Mouse (Mus musculus) limb, embryonic 14.5 days (tissue): Measurements from ENCODE around the gene Npm1. TPM values are rescaled to one million over a fixed set of nuclear protein-coding genes. Genes with fewer than 3 reads are reported as not detected.
A peak's percentile ranks its signal among the peaks of the same experiment; 100 is the strongest.

Source experiments
- ATAC-seq: fragments of 200-750 bp; cut with Nextera tagmentation; 2 replicates; pipeline ENCODE4 v1.8.0; 2017; ENCODE audit warnings: low read depth, moderate number of reproducible peaks, moderate TSS enrichment; ENCODE audit not compliant: low FRiP score
- DNase-seq: peaks from one replicate; pipeline ENCODE4 v3.0.0-alpha.2; 2015; ENCODE audit warnings: low spot score
- H3K27ac ChIP-seq: fragments of 300-500 bp; sonication (generic); replicated peaks from 2 replicates; pipeline ENCODE4 v1.5.1; 2014; ENCODE audit warnings: low read depth, mild to moderate bottlenecking, low read length, moderate library complexity, mixed read lengths
- H3K27me3 ChIP-seq: fragments of 300-500 bp; sonication (generic); 2 replicates; pipeline ENCODE4 v1.6.1; 2014; ENCODE audit warnings: low read length, mixed read lengths; ENCODE audit not compliant: control insufficient read depth, insufficient read depth
- H3K36me3 ChIP-seq: fragments of 300-500 bp; sonication (generic); 2 replicates; pipeline ENCODE4 v1.6.1; 2014; ENCODE audit warnings: mild to moderate bottlenecking, low read length, moderate library complexity, mixed read lengths; ENCODE audit not compliant: control insufficient read depth, insufficient read depth
- H3K4me1 ChIP-seq: fragments of 300-500 bp; sonication (generic); 2 replicates; pipeline ENCODE4 v1.6.1; 2014; ENCODE audit warnings: antibody characterized with exemption, low read length, mixed read lengths; ENCODE audit not compliant: control insufficient read depth, insufficient read depth
- H3K4me2 ChIP-seq: fragments of 300-500 bp; sonication (generic); replicated peaks from 2 replicates; pipeline ENCODE4 v1.6.1; 2014; ENCODE audit warnings: low read depth, mild to moderate bottlenecking, low read length, moderate library complexity; ENCODE audit not compliant: severe bottlenecking
- H3K4me3 ChIP-seq: fragments of 300-500 bp; sonication (generic); replicated peaks from 2 replicates; pipeline ENCODE4 v1.5.1; 2014; ENCODE audit warnings: low read length
- H3K9ac ChIP-seq: fragments of 300-500 bp; sonication (generic); 2 replicates; pipeline ENCODE4 v1.6.1; 2014; ENCODE audit warnings: mild to moderate bottlenecking, low read depth, low read length, moderate library complexity; ENCODE audit not compliant: severe bottlenecking
- H3K9me3 ChIP-seq: fragments of 300-500 bp; sonication (generic); 2 replicates; pipeline ENCODE4 v1.6.1; 2016; ENCODE audit warnings: low read length; ENCODE audit not compliant: control insufficient read depth
- POLR2A ChIP-seq: fragments of 200-500 bp; IDR thresholded peaks from 2 replicates; pipeline ENCODE4 v1.8.0; 2012; ENCODE audit warnings: inconsistent platforms, mild to moderate bottlenecking, moderate library complexity, borderline replicate concordance; ENCODE audit not compliant: insufficient read depth, insufficient read length; ENCODE audit errors: extremely low read depth
- WGBS: fragments of 180-500 bp; shearing (Covaris S2); extraction: QIAGEN DNeasy Blood & Tissue Kit; methylation state at CpG from one replicate; pipeline ENCODE4 v1.1.7; 2014; 5-methylcytosine and 5-hydroxymethylcytosine counted together
- polyA plus RNA-seq, 2 experiments: library from polyadenylated mRNA; depleted of rRNA in 1 of 2; stranded (reverse) in 1 of 2; unstranded in 1 of 2; fragments of >200 nt; fragmentation: Nextera tagmentation in 1 of 2; extraction: Ambion mirVana in 1 of 2; gene quantifications; 2 replicates each; pipeline versions ENCODE4 v1.2.1 to v1.2.3; 2012 to 2014

Gene Npm1
- polyA plus RNA-seq, 2 experiments: 1,131 to 1,234 TPM

DNA sequence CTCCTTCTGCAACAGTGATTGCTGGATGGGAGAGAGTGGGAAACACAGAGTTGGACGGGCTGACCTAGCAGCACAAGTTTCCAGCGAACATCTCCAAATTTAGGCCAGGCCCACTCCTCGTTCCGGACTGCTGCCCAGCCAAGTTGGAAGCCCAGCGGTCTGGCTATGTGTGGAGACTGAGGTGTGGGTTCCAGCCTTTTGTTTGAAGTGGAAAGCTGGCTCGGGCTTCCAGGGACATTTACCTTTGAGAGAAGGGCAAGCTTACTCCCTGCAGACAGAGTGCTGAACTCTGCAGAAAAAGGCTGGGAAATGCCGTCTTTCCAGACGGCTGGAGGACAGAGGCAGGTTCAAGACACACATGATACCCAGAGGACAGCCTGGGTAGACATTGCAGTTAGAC lies 43.5 kb downstream of the Npm1 start:
- Histone ChIP-seq H3K9ac (no peak overlapping the region), H3K4me1 (peaks cover 19% of the 10 kb centered on the region), H3K4me2 (no peak overlapping the region), H3K27me3 (no peaks in the 10 kb centered on the region), H3K9me3 (no peaks in the 10 kb centered on the region), H3K4me3 (no peak overlapping the region), H3K27ac (no peak overlapping the region), H3K36me3 (peaks cover 6% of the 10 kb centered on the region)
- no peak for TF ChIP-seq POLR2A
- WGBS: 72% methylated on average over 8 of the region's 8 CpGs
- no peak for ATAC-seq
- DNase-seq: no peak

DNA sequence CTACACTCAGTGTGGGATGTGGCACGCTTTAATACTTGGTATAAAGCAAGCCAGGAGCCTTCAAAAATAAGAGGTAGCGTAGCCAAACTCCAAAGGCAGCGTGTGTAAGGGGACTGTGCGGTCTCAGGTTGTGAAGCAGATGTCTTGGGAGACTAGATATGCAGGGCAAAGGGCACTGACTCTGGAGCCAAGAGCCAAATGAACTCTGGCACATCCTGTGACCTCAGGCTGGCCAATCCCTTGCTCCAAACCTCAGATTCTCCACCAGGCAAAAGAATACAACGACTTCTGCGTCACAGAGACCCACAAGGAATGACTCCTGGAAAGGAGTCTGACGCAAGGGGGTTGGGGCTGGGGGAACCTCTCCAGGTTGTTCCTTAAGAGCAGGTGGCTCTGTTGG lies 43.9 kb downstream of the Npm1 start:
- 85% methylated on average over 7 of the region's 7 CpGs for WGBS
- Histone ChIP-seq H3K9me3 (no peaks in the 10 kb centered on the region), H3K4me3 (no peak overlapping the region), H3K27ac (no peak overlapping the region), H3K27me3 (no peaks in the 10 kb centered on the region), H3K4me1 (peaks cover 19% of the 10 kb centered on the region), H3K36me3 (peaks cover 6% of the 10 kb centered on the region), H3K9ac (no peak overlapping the region), H3K4me2 (no peak overlapping the region)
- ATAC-seq (no peak), DNase-seq (no peak)
- no peak for TF ChIP-seq POLR2A

DNA sequence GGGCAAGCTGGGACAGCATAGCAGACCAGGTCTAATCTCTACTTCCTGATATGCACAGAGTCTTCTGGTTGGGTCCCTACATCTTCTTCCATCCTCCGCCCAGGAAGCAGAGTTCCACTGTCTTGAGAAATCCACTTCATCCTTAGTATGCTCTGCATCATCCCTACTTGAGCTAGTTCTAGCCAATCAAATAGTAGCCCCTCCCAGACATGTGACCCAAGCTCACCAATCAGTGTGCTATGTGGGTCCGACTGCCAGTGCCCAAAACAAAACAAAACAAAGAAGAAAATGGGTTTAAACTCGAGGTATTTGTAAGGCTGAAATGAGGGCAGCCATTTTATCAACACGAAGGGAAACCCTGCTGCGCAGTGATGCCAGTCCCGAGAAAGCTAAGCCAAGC lies 44.5 kb downstream of the Npm1 start:
- ATAC-seq (no peak), DNase-seq (no peak)
- H3K4me1 ChIP-seq: peaks cover 16% of the 10 kb centered on the region
- no peak overlapping the region for H3K4me3 ChIP-seq
- TF ChIP-seq POLR2A: no peak
- 71% methylated on average over 6 of the region's 6 CpGs for WGBS
- no peak overlapping the region for H3K9ac ChIP-seq
- peaks cover 6% of the 10 kb centered on the region for H3K36me3 ChIP-seq
- no peaks in the 10 kb centered on the region for H3K9me3 ChIP-seq
- H3K4me2 ChIP-seq: no peak overlapping the region
- no peaks in the 10 kb centered on the region for H3K27me3 ChIP-seq
- H3K27ac ChIP-seq: no peak overlapping the region

DNA sequence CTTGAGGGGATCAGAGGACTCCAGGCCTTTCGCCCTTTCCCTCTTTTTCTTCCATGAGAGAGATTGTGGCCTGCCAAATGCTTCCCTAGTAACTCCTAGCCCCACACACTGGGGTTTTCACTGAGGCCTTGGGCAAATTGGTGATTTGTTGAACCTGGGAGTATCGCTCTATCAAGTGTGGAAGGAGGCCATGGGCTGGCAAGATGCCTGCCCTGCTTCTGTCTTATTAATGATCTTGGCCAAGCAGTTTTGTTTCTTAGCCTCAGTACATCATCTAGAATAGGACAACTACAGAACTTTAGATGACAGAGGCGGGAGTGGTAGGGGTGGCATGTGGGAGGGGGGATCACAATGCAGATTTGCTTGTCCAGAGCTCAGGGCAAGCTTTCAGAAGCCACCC lies 47.2 kb downstream of the Npm1 start:
- 90% methylated on average over 3 of the region's 3 CpGs for WGBS
- no peak for TF ChIP-seq POLR2A
- Histone ChIP-seq H3K9me3 (no peaks in the 10 kb centered on the region), H3K9ac (no peak overlapping the region), H3K4me1 (peaks cover 3% of the 10 kb centered on the region; the same call in 1 of the 2 replicates), H3K36me3 (peaks cover 6% of the 10 kb centered on the region), H3K4me2 (no peak overlapping the region), H3K27ac (no peak overlapping the region), H3K4me3 (no peak overlapping the region), H3K27me3 (no peaks in the 10 kb centered on the region)
- DNase-seq (no peak), ATAC-seq (no peak)

DNA sequence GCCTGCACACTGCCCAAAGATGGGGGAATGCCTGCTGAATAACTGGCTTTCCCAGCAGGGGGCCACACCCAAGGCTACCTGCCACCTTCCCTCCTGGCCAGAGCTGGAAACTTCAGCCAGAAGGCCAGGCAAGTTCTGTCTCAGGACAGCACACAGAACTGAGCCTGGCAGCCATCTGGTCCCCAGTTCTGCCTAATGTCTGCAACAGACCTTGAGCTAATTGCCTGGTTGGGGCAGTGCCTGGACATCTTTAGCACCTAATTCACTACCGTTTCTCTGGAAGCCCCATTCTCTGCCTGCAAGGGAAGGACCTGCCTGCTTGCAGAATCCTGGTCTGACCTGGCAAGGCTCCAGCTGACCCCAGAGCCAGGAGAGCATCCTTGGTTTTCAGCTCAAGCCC lies 50.6 kb downstream of the Npm1 start:
- H3K4me2 ChIP-seq: no peak overlapping the region
- no peak for TF ChIP-seq POLR2A
- no peaks in the 10 kb centered on the region for H3K36me3 ChIP-seq
- H3K9me3 ChIP-seq: no peaks in the 10 kb centered on the region
- no peak overlapping the region for H3K9ac ChIP-seq
- H3K4me3 ChIP-seq: no peak overlapping the region
- DNase-seq (peak; percentile 30), ATAC-seq (peak; percentile 54; the same call in 1 of the 2 replicates)
- 18% methylated on average over 1 of the region's 1 CpGs for WGBS
- no peaks in the 10 kb centered on the region for H3K4me1 ChIP-seq
- no peaks in the 10 kb centered on the region for H3K27me3 ChIP-seq
- no peak overlapping the region for H3K27ac ChIP-seq

DNA sequence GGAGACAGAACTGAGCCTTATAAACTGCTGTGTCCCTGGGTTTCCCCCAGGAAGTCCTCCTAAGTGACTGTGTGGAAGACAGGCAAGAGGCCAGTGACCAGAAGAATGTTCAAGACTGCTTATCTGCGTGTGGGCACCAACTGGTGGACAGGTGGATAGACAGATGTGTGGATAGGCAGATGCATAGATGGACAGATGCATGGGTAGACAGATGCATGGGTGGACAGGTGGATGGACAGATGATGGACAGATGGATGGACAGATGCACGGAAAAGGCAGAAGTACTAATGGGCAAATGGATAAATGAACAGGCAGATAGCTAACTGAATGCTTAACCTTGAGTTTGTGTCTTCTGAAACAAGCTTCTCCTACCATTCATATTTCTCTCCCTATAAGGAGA lies 52.9 kb downstream of the Npm1 start:
- Histone ChIP-seq H3K36me3 (no peaks in the 10 kb centered on the region), H3K4me2 (no peak overlapping the region), H3K9ac (no peak overlapping the region), H3K27me3 (no peaks in the 10 kb centered on the region), H3K27ac (no peak overlapping the region), H3K9me3 (no peaks in the 10 kb centered on the region), H3K4me3 (no peak overlapping the region), H3K4me1 (no peaks in the 10 kb centered on the region)
- ATAC-seq (no peak), DNase-seq (no peak)
- 87% methylated on average over 2 of the region's 2 CpGs for WGBS
- no peak for TF ChIP-seq POLR2A
